In the genomic region with DNA sequence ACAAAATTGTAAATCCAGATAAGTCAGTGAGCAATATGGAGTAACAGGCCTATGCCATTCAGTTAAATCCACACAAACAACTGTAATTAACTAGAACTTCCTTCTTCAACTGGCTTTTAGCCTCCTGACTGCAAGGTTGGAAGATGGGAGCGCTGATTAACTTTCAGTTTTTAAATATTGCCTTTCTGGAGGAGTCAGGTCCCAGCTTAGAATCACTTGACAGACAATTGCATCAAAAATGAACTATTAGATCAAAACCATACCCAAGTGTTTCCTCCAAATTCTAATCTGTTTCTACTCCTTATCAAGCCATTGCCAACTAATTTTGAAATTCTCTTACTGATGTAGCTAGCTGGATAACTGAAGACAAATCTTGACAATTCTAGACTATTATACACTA, we compare ENCODE assay signal across 20 mouse cellular contexts.
DNase-seq lines count a peak whose midpoint lies in the region; ATAC-seq and TF ChIP-seq lines count a peak whose summit lies in the region.
"Had no signal": no experiment of that assay in that cellular context is flagged by ENCODE, and none has a peak within 500 bp of the region (broad histone marks: within the 10 kb centered on the region; RNA-seq: fewer than 3 reads in every experiment).

No protein-coding gene starts in this region.

- no peak for ATAC-seq in neural tube, embryonic 15.5 days (ENCODE audit: low FRiP score)
- no peak for ATAC-seq in hindbrain, postnatal 0 days
- ATAC-seq: intestine, embryonic 16.5 days had no signal

- intact Hi-C loops in gastrocnemius, adult 2 months (cut with DNase I): loop anchor here (5.0 to 10.0 kb wide), 2 partner anchors 146 to 211 kb away; no protein-coding TSS in a partner anchor

- TF ChIP-seq POLR2A in myocyte (IDR thresholded peaks at IDR 0.05; ENCODE audit: insufficient read length, low read depth): no peak

- no peak overlapping the region for H3K9ac ChIP-seq in neural tube, embryonic 15.5 days (replicated peaks)
- peak overlapping the region; percentile 38; the same call in 1 of the 2 replicates for H3K9ac ChIP-seq in hindbrain, postnatal 0 days (replicated peaks; ENCODE audit: low read length)
- H3K9ac ChIP-seq: embryonic facial prominence, embryonic 15.5 days; limb, embryonic 15.5 days; liver, embryonic 15.5 days had no signal

- no peak overlapping the region for H3ac ChIP-seq in myocyte (ENCODE audit: control insufficient read depth, insufficient read length)

- no peaks in the 10 kb centered on the region for H3K9me3 ChIP-seq in neural tube, embryonic 15.5 days (replicated peaks)
- no peaks in the 10 kb centered on the region for H3K9me3 ChIP-seq in hindbrain, postnatal 0 days (ENCODE audit: low read length)
- H3K9me3 ChIP-seq: embryonic facial prominence, embryonic 15.5 days; heart, embryonic 13.5 days; limb, embryonic 15.5 days; liver, embryonic 15.5 days had no signal

- peak overlapping the region; percentile 46 for H3K4me2 ChIP-seq in neural tube, embryonic 15.5 days
- H3K4me2 ChIP-seq in hindbrain, postnatal 0 days (ENCODE audit: low read depth, low read length): peak overlapping the region; percentile 90
- peak overlapping the region; percentile 91 for H3K4me2 ChIP-seq in myocyte (ENCODE audit: low read depth)
- H3K4me2 ChIP-seq: liver, embryonic 15.5 days had no signal

- H3K36me3 ChIP-seq in neural tube, embryonic 15.5 days: no peaks in the 10 kb centered on the region
- no peaks in the 10 kb centered on the region for H3K36me3 ChIP-seq in hindbrain, postnatal 0 days (ENCODE audit: insufficient read depth, low read length)
- no peaks in the 10 kb centered on the region for H3K36me3 ChIP-seq in myocyte (ENCODE audit: control insufficient read depth, insufficient read depth)
- H3K36me3 ChIP-seq: embryonic facial prominence, embryonic 15.5 days; heart, embryonic 13.5 days; limb, embryonic 15.5 days; liver, embryonic 15.5 days had no signal

- H3K27ac ChIP-seq in gastrocnemius, adult 2 months: peak overlapping the region; percentile 99; the same call in 1 of the 2 replicates
- H3K27ac ChIP-seq in neural tube, embryonic 15.5 days (replicated peaks): peak overlapping the region; percentile 58
- peak overlapping the region; percentile 49 for H3K27ac ChIP-seq in hindbrain, postnatal 0 days
- H3K27ac ChIP-seq: embryonic facial prominence, embryonic 15.5 days; heart, embryonic 13.5 days; limb, embryonic 15.5 days; liver, embryonic 15.5 days had no signal

- H3K27me3 ChIP-seq in neural tube, embryonic 15.5 days (replicated peaks): no peaks in the 10 kb centered on the region
- H3K27me3 ChIP-seq in hindbrain, postnatal 0 days (ENCODE audit: insufficient read depth, low read length): no peaks in the 10 kb centered on the region
- H3K27me3 ChIP-seq in myocyte (ENCODE audit: control insufficient read depth, insufficient read depth, insufficient read length): no peaks in the 10 kb centered on the region
- H3K27me3 ChIP-seq: embryonic facial prominence, embryonic 15.5 days; heart, embryonic 13.5 days had no signal

- peaks cover 49% of the 10 kb centered on the region for H3K79me2 ChIP-seq in myocyte (ENCODE audit: control insufficient read depth, insufficient read depth)

- DNase-seq in gastrocnemius, adult 2 months: no peak
- DNase-seq in gastrocnemius, postnatal 25 days: no peak
- DNase-seq in neural tube, embryonic 10.5 days (ENCODE audit: extremely low spot score, low spot score): no peak
- no peak for DNase-seq in hindbrain, postnatal 0 days (ENCODE audit: low spot score)
- DNase-seq in adrenal gland, postnatal 25 days: no peak
- DNase-seq in adipocyte (ENCODE audit: low spot score): no peak
- DNase-seq: B cell, adult 2 months; cerebellum, adult 9-11 months; heart, adult 11 months; heart, postnatal 4 days; kidney, postnatal 4 days; spleen, adult 18-20 months; thymus, postnatal 4 days had no signal

- peak overlapping the region; percentile 94 for H3K4me3 ChIP-seq in gastrocnemius, adult 2 months
- H3K4me3 ChIP-seq in neural tube, embryonic 15.5 days (replicated peaks): no peak overlapping the region
- 0 out of 2 replicates have a peak overlapping the region, but pooled peaks have one; percentile 2 for H3K4me3 ChIP-seq in hindbrain, postnatal 0 days (ENCODE audit: low read length)
- peak overlapping the region; percentile 65 for H3K4me3 ChIP-seq in myocyte
- H3K4me3 ChIP-seq: liver, embryonic 15.5 days had no signal

- 89% methylated on average over 1 of the region's 1 CpGs for WGBS in neural tube, embryonic 15.5 days
- WGBS in hindbrain, postnatal 0 days: 74% methylated on average over 1 of the region's 1 CpGs

- TF ChIP-seq CTCF in gastrocnemius, adult 2 months (IDR thresholded peaks at IDR 0.05): no peak
- TF ChIP-seq CTCF in hindbrain, postnatal 0 days (IDR thresholded peaks at IDR 0.05; ENCODE audit: low read depth): no peak

- peaks cover 41% of the 10 kb centered on the region for H3K4me1 ChIP-seq in neural tube, embryonic 15.5 days
- peaks cover 14% of the 10 kb centered on the region for H3K4me1 ChIP-seq in hindbrain, postnatal 0 days (ENCODE audit: insufficient read depth, low read length)

TF ChIP-seq in myocyte, 11 proteins besides CTCF, POLR2A, EP300 and RAD21:
- TF ChIP-seq E2F4 (IDR thresholded peaks at IDR 0.05; ENCODE audit: insufficient read depth) (no peak), MYOD1 (IDR thresholded peaks at IDR 0.05; ENCODE audit: control insufficient read depth in 1 of 3, insufficient read length in 2 of 3, low read depth in 2 of 3) (no peak), USF1 (IDR thresholded peaks at IDR 0.05; ENCODE audit: low read depth) (no peak), MYOG (IDR thresholded peaks at IDR 0.05; ENCODE audit: control insufficient read depth in 1 of 3, insufficient read depth in 1 of 3, insufficient read length in 2 of 3, low read depth in 2 of 3) (no peak), REST (IDR thresholded peaks at IDR 0.05; ENCODE audit: insufficient read depth, insufficient read length) (no peak), TCF12 (IDR thresholded peaks at IDR 0.05; ENCODE audit: insufficient read depth, poor library complexity, severe bottlenecking) (no peak), TCF3 (IDR thresholded peaks at IDR 0.05; ENCODE audit: insufficient read length, low read depth) (no peak), MAX (IDR thresholded peaks at IDR 0.05; ENCODE audit: low read depth) (no peak), POLR2AphosphoS2 (IDR thresholded peaks at IDR 0.05; ENCODE audit: insufficient read length, low read depth) (no peak), SRF (IDR thresholded peaks at IDR 0.05; ENCODE audit: control insufficient read depth, insufficient read length, low read depth) (no peak), CEBPB (IDR thresholded peaks at IDR 0.05; ENCODE audit: insufficient read depth, poor library complexity, severe bottlenecking) (no peak)

Comparison
In these comparisons a context has a peak if more than half of its experiments do, and no peak if none do; other contexts are left out.
1. H3K27ac ChIP-seq: peak in every context shown above with its lines; median percentile 99 in gastrocnemius, adult 2 months; 58 in neural tube, embryonic 15.5 days; 49 in hindbrain, postnatal 0 days.